Mouse (Mus musculus): ENCODE measurements around the gene Tia1. TPM values are rescaled to one million over a fixed set of nuclear protein-coding genes. Genes with fewer than 3 reads are reported as not detected.

Tia1 gene
- polyA plus RNA-seq, 1 experiment, result 12.9 TPM

- H3K4me3 ChIP-seq (ENCODE audit: insufficient read depth, poor library complexity, severe bottlenecking), result peak within 1 kb of the TSS; percentile 78
- peaks cover 9% of the 10 kb centered on the region for H3K79me3 ChIP-seq (ENCODE audit: low read depth)
- H3K27me3 ChIP-seq (ENCODE audit: control insufficient read depth, insufficient read depth, insufficient read length), result no peaks in the 10 kb centered on the region
- TF ChIP-seq USF1 (IDR thresholded peaks at IDR 0.05; ENCODE audit: low read depth) (peak; percentile 100), MYOG (IDR thresholded peaks at IDR 0.05; ENCODE audit: control insufficient read depth, extremely low read depth, insufficient read length) (no peak), MAX (IDR thresholded peaks at IDR 0.05) (peak; percentile 88)
- peaks cover 34% of the 10 kb centered on the region for H3K36me3 ChIP-seq (ENCODE audit: control insufficient read depth, insufficient read depth)
- peak within 1 kb of the TSS; percentile 97 for H3ac ChIP-seq (ENCODE audit: control insufficient read depth, insufficient read length, low read depth)
- peaks cover 23% of the 10 kb centered on the region for H3K79me2 ChIP-seq (ENCODE audit: control insufficient read depth, insufficient read depth)
Measured at GRCm38 (mm10) chr6:86438272-86439118, 34.5 kb downstream of the Tia1 start, which contains the start of gene C87436. TSS of gene C87436 (plus strand) at chr6:86438374.

- Histone ChIP-seq H3K27me3 (ENCODE audit: control insufficient read depth, insufficient read depth, insufficient read length) (no peaks in the 10 kb centered on the region), H3K79me3 (ENCODE audit: low read depth) (peaks cover 9% of the 10 kb centered on the region), H3K4me3 (ENCODE audit: insufficient read depth, poor library complexity, severe bottlenecking) (peak overlapping the region; percentile 78), H3K36me3 (ENCODE audit: control insufficient read depth, insufficient read depth) (peaks cover 39% of the 10 kb centered on the region), H3K79me2 (ENCODE audit: control insufficient read depth, insufficient read depth) (peaks cover 23% of the 10 kb centered on the region), H3ac (ENCODE audit: control insufficient read depth, insufficient read length, low read depth) (peak overlapping the region; percentile 97)
- TF ChIP-seq CTCF (IDR thresholded peaks at IDR 0.05; ENCODE audit: control insufficient read depth, insufficient read depth, insufficient read length) (no peak), MYOD1 (IDR thresholded peaks at IDR 0.05; ENCODE audit: control insufficient read depth, insufficient read length, low read depth) (no peak), MYOG (IDR thresholded peaks at IDR 0.05; ENCODE audit: control insufficient read depth, extremely low read depth, insufficient read length) (no peak), CEBPB (IDR thresholded peaks at IDR 0.05; ENCODE audit: low read depth) (no peak), FOSL1 (IDR thresholded peaks at IDR 0.05; ENCODE audit: insufficient read depth, low read length, poor library complexity, severe bottlenecking) (no peak)
Measured at GRCm38 (mm10) chr6:86439119-86439496, 35.1 kb downstream of the Tia1 start.

GRCm38 (mm10) chr6:86439531-86439930 lies 35.5 kb downstream of the Tia1 start:
- peak overlapping the region; percentile 78 for H3K4me3 ChIP-seq (ENCODE audit: insufficient read depth, poor library complexity, severe bottlenecking)
- H3K79me2 ChIP-seq (ENCODE audit: control insufficient read depth, insufficient read depth), result peaks cover 23% of the 10 kb centered on the region
- H3K36me3 ChIP-seq (ENCODE audit: control insufficient read depth, insufficient read depth), result peaks cover 38% of the 10 kb centered on the region
- peaks cover 9% of the 10 kb centered on the region for H3K79me3 ChIP-seq (ENCODE audit: low read depth)
- H3K27me3 ChIP-seq (ENCODE audit: control insufficient read depth, insufficient read depth, insufficient read length), result no peaks in the 10 kb centered on the region
- TF ChIP-seq MYOG (IDR thresholded peaks at IDR 0.05; ENCODE audit: control insufficient read depth, extremely low read depth, insufficient read length) (no peak), MAX (IDR thresholded peaks at IDR 0.05) (no peak), FOSL1 (IDR thresholded peaks at IDR 0.05; ENCODE audit: insufficient read depth, low read length, poor library complexity, severe bottlenecking) (no peak), MYOD1 (IDR thresholded peaks at IDR 0.05; ENCODE audit: control insufficient read depth, insufficient read length, low read depth) (no peak), CTCF (IDR thresholded peaks at IDR 0.05; ENCODE audit: control insufficient read depth, insufficient read depth, insufficient read length) (no peak), USF1 (IDR thresholded peaks at IDR 0.05; ENCODE audit: low read depth) (no peak), CEBPB (IDR thresholded peaks at IDR 0.05; ENCODE audit: low read depth) (no peak)
- peak overlapping the region; percentile 30 for H3ac ChIP-seq (ENCODE audit: control insufficient read depth, insufficient read length, low read depth)

- Histone ChIP-seq H3K36me3 (ENCODE audit: control insufficient read depth, insufficient read depth) (peaks cover 36% of the 10 kb centered on the region), H3K79me3 (ENCODE audit: low read depth) (peaks cover 9% of the 10 kb centered on the region), H3K79me2 (ENCODE audit: control insufficient read depth, insufficient read depth) (peaks cover 23% of the 10 kb centered on the region), H3K4me3 (ENCODE audit: insufficient read depth, poor library complexity, severe bottlenecking) (no peak overlapping the region), H3K27me3 (ENCODE audit: control insufficient read depth, insufficient read depth, insufficient read length) (no peaks in the 10 kb centered on the region), H3ac (ENCODE audit: control insufficient read depth, insufficient read length, low read depth) (no peak overlapping the region)
- no peak for TF ChIP-seq CTCF (IDR thresholded peaks at IDR 0.05; ENCODE audit: control insufficient read depth, insufficient read depth, insufficient read length)
- TF ChIP-seq MYOG (IDR thresholded peaks at IDR 0.05; ENCODE audit: control insufficient read depth, extremely low read depth, insufficient read length), result no peak
- TF ChIP-seq CEBPB (IDR thresholded peaks at IDR 0.05; ENCODE audit: low read depth), result no peak
- TF ChIP-seq MYOD1 (IDR thresholded peaks at IDR 0.05; ENCODE audit: control insufficient read depth, insufficient read length, low read depth), result no peak
Measured at GRCm38 (mm10) chr6:86441571-86441970, 37.6 kb downstream of the Tia1 start.

- Histone ChIP-seq H3K79me2 (ENCODE audit: control insufficient read depth, insufficient read depth) (peaks cover 5% of the 10 kb centered on the region), H3K27me3 (ENCODE audit: control insufficient read depth, insufficient read depth, insufficient read length) (no peaks in the 10 kb centered on the region), H3K79me3 (ENCODE audit: low read depth) (no peaks in the 10 kb centered on the region), H3K36me3 (ENCODE audit: control insufficient read depth, insufficient read depth) (peaks cover 41% of the 10 kb centered on the region), H3K4me3 (ENCODE audit: insufficient read depth, poor library complexity, severe bottlenecking) (no peak overlapping the region), H3ac (ENCODE audit: control insufficient read depth, insufficient read length, low read depth) (no peak overlapping the region)
- no peak for TF ChIP-seq FOSL1 (IDR thresholded peaks at IDR 0.05; ENCODE audit: insufficient read depth, low read length, poor library complexity, severe bottlenecking)
- TF ChIP-seq CEBPB (IDR thresholded peaks at IDR 0.05; ENCODE audit: low read depth), result no peak
- no peak for TF ChIP-seq MYOD1 (IDR thresholded peaks at IDR 0.05; ENCODE audit: control insufficient read depth, insufficient read length, low read depth)
- TF ChIP-seq MAX (IDR thresholded peaks at IDR 0.05), result no peak
- TF ChIP-seq USF1 (IDR thresholded peaks at IDR 0.05; ENCODE audit: low read depth), result no peak
- no peak for TF ChIP-seq CTCF (IDR thresholded peaks at IDR 0.05; ENCODE audit: control insufficient read depth, insufficient read depth, insufficient read length)
Measured at GRCm38 (mm10) chr6:86445551-86445950, 41.5 kb downstream of the Tia1 start.

Data from C2C12 (cell line).